Mouse (Mus musculus) forebrain, postnatal 0 days (tissue): ENCODE data around the gene Adam10. TPM values are rescaled to one million over a fixed set of nuclear protein-coding genes. Genes with fewer than 3 reads are reported as not detected.

Source experiments
- ATAC-seq: fragments of 200-750 bp; cut with Nextera tagmentation; 2 replicates; pipeline ENCODE4 v1.8.0; 2017; ENCODE audit warnings: mild to moderate bottlenecking, moderate library complexity
- DNase-seq: peaks from one replicate; pipeline ENCODE4 v3.0.0-alpha.2; 2015
- H3K27ac ChIP-seq: fragments of 300-500 bp; sonication (generic); 2 replicates; pipeline ENCODE4 v1.5.1; 2014; ENCODE audit warnings: low read depth, mild to moderate bottlenecking, antibody characterized with exemption, low read length, moderate library complexity, mixed read lengths
- H3K27me3 ChIP-seq: fragments of 300-500 bp; sonication (generic); 2 replicates; pipeline ENCODE4 v1.6.1; 2014; ENCODE audit warnings: mild to moderate bottlenecking, low read length, mixed read lengths; ENCODE audit not compliant: insufficient read depth
- H3K36me3 ChIP-seq: fragments of 300-500 bp; sonication (generic); 2 replicates; pipeline ENCODE4 v1.6.1; 2014; ENCODE audit warnings: mild to moderate bottlenecking, moderate library complexity; ENCODE audit not compliant: insufficient read depth
- H3K4me1 ChIP-seq: fragments of 300-500 bp; sonication (generic); 2 replicates; pipeline ENCODE4 v1.6.1; 2014; ENCODE audit warnings: antibody characterized with exemption; ENCODE audit not compliant: insufficient read depth
- H3K4me2 ChIP-seq: fragments of 300-500 bp; sonication (generic); 2 replicates; pipeline ENCODE4 v1.6.1; 2014; ENCODE audit warnings: low read depth, mild to moderate bottlenecking, moderate library complexity
- H3K4me3 ChIP-seq: fragments of 300-500 bp; sonication (generic); 2 replicates; pipeline ENCODE4 v1.5.1; 2014; ENCODE audit warnings: low read depth, low read length, mixed read lengths
- H3K9ac ChIP-seq: fragments of 300-500 bp; sonication (generic); 2 replicates; pipeline ENCODE4 v1.6.1; 2014; ENCODE audit warnings: mild to moderate bottlenecking
- H3K9me3 ChIP-seq: fragments of 300-500 bp; sonication (generic); 2 replicates; pipeline ENCODE4 v1.6.1; 2016; ENCODE audit warnings: low read length
- CTCF ChIP-seq: sonication (generic); IDR thresholded peaks from 2 replicates; pipeline ENCODE4 v1.5.1; 2016; ENCODE audit warnings: antibody characterized with exemption, control low read depth, low read depth
- WGBS: fragments of 180-500 bp; shearing (Covaris S2); extraction: QIAGEN DNeasy Blood & Tissue Kit; methylation state at CpG from one replicate; pipeline ENCODE4 v1.1.7; 2014; 5-methylcytosine and 5-hydroxymethylcytosine counted together
- polyA plus RNA-seq: library from polyadenylated mRNA; unstranded; fragments of >200 nt; fragmentation: Nextera tagmentation; extraction: Ambion mirVana; gene quantifications from 2 replicates; pipeline ENCODE4 v1.2.1, GENCODE M21; 2015
- total RNA-seq: library from RNA; depleted of rRNA; stranded (reverse); fragments of >200 nt; gene quantifications from 2 replicates; pipeline ENCODE4 v1.2.3, GENCODE M21; 2014

Gene Adam10
- total and polyA plus RNA-seq, 2 experiments from 2014 or later: 21.8 to 47.1 TPM

DNA sequence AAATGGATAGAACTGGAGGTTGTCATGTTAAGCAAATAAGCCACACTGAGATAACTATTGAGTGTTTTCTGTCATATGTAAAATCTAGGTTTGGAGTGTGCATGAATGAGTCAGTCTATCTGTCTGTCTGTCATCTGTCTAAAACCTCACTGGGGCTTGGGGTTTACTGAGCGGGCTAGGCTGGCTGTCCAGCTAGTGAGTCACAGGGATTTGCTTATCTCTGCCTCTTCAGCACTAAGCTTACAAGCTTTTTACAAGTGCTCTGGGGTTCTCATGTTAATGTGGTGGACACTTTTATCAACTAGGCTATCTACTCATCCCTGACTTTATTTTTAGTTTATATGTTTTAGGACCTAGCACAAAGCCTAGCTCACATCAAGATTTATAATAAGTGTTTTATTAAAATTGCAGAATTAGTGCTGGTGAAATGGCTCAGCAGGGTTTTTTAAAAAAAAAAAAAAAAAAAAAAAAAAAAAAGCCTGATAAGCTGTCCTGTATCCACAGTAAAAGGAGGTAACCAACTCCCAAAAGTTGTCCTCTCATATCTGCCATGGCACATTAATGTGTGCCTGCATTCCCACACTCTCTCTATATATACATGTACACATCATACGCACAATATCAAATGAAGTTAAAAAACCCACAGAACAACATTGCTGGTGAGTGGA is 9.6 kb downstream of the Adam10 start:
- no peak overlapping the region for H3K27ac ChIP-seq
- H3K27me3 ChIP-seq: no peaks in the 10 kb centered on the region
- H3K9ac ChIP-seq: no peak overlapping the region
- H3K9me3 ChIP-seq: no peaks in the 10 kb centered on the region
- ATAC-seq (no peak), DNase-seq (no peak)
- no peaks in the 10 kb centered on the region for H3K36me3 ChIP-seq
- 92% methylated on average over 2 of the region's 2 CpGs for WGBS
- no peak overlapping the region for H3K4me3 ChIP-seq
- TF ChIP-seq CTCF: no peak
- H3K4me1 ChIP-seq: no peaks in the 10 kb centered on the region
- no peak overlapping the region for H3K4me2 ChIP-seq

DNA sequence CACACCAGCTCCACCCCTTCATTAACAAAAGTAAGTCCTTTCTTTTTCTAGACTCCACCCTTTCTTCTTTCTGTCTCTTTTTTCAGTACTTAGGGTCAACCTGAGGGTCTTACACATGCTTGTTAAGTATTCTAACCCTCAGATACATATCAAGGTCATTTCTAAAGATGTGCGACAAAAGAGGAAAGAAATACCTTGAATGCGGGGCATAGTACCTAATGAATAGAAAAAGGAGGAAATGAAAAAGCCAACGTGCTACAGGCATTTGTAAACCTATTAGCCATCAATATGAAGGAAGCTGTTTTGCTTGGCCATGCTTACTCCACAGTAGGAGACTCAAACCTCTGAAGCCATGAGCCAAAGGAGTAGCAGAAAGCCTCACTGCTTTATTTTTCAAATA is 11.1 kb downstream of the Adam10 start:
- DNase-seq (no peak), ATAC-seq (no peak)
- H3K4me1 ChIP-seq: no peaks in the 10 kb centered on the region
- H3K9ac ChIP-seq: no peak overlapping the region
- 64% methylated on average over 3 of the region's 3 CpGs for WGBS
- no peak overlapping the region for H3K4me3 ChIP-seq
- H3K27ac ChIP-seq: no peak overlapping the region
- no peaks in the 10 kb centered on the region for H3K9me3 ChIP-seq
- no peak for TF ChIP-seq CTCF
- no peaks in the 10 kb centered on the region for H3K27me3 ChIP-seq
- no peak overlapping the region for H3K4me2 ChIP-seq
- no peaks in the 10 kb centered on the region for H3K36me3 ChIP-seq

GRCm38 (mm10) chr9:70690579-70690978 is 11.8 kb downstream of the Adam10 start:
- Histone ChIP-seq H3K36me3 (no peaks in the 10 kb centered on the region), H3K4me3 (no peak overlapping the region), H3K27me3 (no peaks in the 10 kb centered on the region), H3K4me2 (no peak overlapping the region), H3K27ac (no peak overlapping the region), H3K9ac (no peak overlapping the region), H3K4me1 (no peaks in the 10 kb centered on the region), H3K9me3 (no peaks in the 10 kb centered on the region)
- TF ChIP-seq CTCF: no peak
- DNase-seq: no peak
- no peak for ATAC-seq

DNA sequence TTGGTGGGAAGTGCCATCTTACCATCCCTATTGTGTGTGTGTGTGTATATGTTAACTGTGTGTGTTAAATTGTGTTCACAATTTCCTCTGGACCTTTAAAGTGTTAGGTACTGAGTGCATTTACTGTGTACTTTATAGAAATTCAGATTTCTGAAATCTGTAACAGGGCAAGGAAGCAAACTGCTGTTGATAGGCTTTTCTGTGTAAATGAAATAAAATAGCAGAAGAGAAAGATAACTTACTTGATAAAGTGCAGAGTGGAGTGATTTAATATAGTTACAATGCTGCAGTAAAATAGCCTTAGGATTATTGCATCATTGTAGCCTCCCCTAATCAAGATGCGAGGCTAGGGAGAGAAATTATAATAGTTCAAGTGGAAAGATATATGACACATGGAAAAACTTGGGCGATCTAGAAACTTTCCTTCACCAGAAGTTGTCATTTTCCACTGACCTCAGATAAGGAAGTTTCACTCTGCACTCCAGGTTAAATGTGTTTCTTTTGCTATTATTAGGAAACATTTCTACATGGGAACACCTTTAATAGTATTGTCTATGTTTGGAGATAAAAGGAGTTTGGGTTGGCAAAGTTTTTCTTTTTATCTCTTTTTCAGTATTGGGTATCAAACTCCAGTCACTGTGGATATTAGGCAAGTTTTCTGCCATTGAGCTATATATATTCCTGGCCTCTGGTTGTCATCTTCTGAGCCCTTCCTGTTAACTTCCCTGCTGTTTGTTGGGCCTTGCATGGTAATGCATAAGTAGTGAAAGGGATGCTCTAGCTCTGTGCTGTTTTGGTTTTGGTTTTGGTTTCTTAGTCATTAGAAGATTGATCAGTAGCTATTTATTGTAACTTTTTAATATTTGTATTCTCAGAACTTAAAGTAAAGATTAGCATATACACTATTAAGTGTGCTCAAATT is 13.2 kb downstream of the Adam10 start:
- Histone ChIP-seq H3K4me2 (no peak overlapping the region), H3K4me3 (no peak overlapping the region), H3K4me1 (no peaks in the 10 kb centered on the region), H3K27me3 (no peaks in the 10 kb centered on the region), H3K9ac (no peak overlapping the region), H3K27ac (no peak overlapping the region), H3K9me3 (no peaks in the 10 kb centered on the region), H3K36me3 (no peaks in the 10 kb centered on the region)
- TF ChIP-seq CTCF: no peak
- ATAC-seq: no peak
- 91% methylated on average over 2 of the region's 2 CpGs for WGBS
- no peak for DNase-seq

- Histone ChIP-seq H3K27ac (no peak overlapping the region), H3K9ac (no peak overlapping the region), H3K9me3 (no peaks in the 10 kb centered on the region), H3K27me3 (no peaks in the 10 kb centered on the region), H3K4me2 (no peak overlapping the region), H3K36me3 (no peaks in the 10 kb centered on the region), H3K4me1 (no peaks in the 10 kb centered on the region), H3K4me3 (no peak overlapping the region)
- no peak for ATAC-seq
- DNase-seq: no peak
- 94% methylated on average over 2 of the region's 2 CpGs for WGBS
- TF ChIP-seq CTCF: no peak
Observed at GRCm38 (mm10) chr9:70695723-70696122, 16.9 kb downstream of the Adam10 start.

GRCm38 (mm10) chr9:70698090-70698489 is 19.3 kb downstream of the Adam10 start:
- H3K27ac ChIP-seq: no peak overlapping the region
- no peaks in the 10 kb centered on the region for H3K4me1 ChIP-seq
- no peak for ATAC-seq
- H3K36me3 ChIP-seq: no peaks in the 10 kb centered on the region
- DNase-seq: no peak
- H3K4me2 ChIP-seq: no peak overlapping the region
- no peaks in the 10 kb centered on the region for H3K27me3 ChIP-seq
- H3K9ac ChIP-seq: no peak overlapping the region
- WGBS: 83% methylated on average over 1 of the region's 1 CpGs
- no peak overlapping the region for H3K4me3 ChIP-seq
- no peak for TF ChIP-seq CTCF
- no peaks in the 10 kb centered on the region for H3K9me3 ChIP-seq

GRCm38 (mm10) chr9:70703597-70704203 is 24.9 kb downstream of the Adam10 start:
- no peak overlapping the region for H3K9ac ChIP-seq
- no peak overlapping the region for H3K4me3 ChIP-seq
- no peaks in the 10 kb centered on the region for H3K4me1 ChIP-seq
- H3K27me3 ChIP-seq: no peaks in the 10 kb centered on the region
- TF ChIP-seq CTCF: no peak
- 95% methylated on average over 5 of the region's 5 CpGs for WGBS
- H3K27ac ChIP-seq: no peak overlapping the region
- no peak for DNase-seq
- ATAC-seq: no peak
- no peaks in the 10 kb centered on the region for H3K36me3 ChIP-seq
- no peak overlapping the region for H3K4me2 ChIP-seq
- H3K9me3 ChIP-seq: no peaks in the 10 kb centered on the region
